Mouse (Mus musculus) layer of hippocampus, postnatal 10 days (tissue): ENCODE data around the gene Rapgef2. TPM values are rescaled to one million over a fixed set of nuclear protein-coding genes. Genes with fewer than 3 reads are reported as not detected.

ENCODE experiments used
- DNase-seq, 2 experiments: peaks; one replicate each; pipeline ENCODE4 v3.0.0; 2021; ENCODE audit warnings: low spot score in 2 of 2
- long read RNA-seq: library from polyadenylated mRNA; stranded (forward); transcript quantifications from one replicate; pipeline ENCODE4 v2.0.0, GENCODE M21; 2023
- total RNA-seq, 2 experiments: library from RNA; stranded (reverse); gene quantifications; 2 replicates each; pipeline ENCODE4 v1.2.3; 2021

The Rapgef2 gene
- total RNA-seq: 100 to 1,000 TPM in 1 of 2 experiments, 10 to 100 TPM in 1; 92.7 to 105 TPM
- long read RNA-seq, full-length matches to known transcripts: 2 of 13 reads
- long read RNA-seq, partial matches to known transcripts: 4 of 13 reads
- long read RNA-seq, other reads (novel, unspliced or antisense): 7 of 13 reads

GRCm38 (mm10) chr3:79286376-79287107, at the start of gene Rapgef2:
Gene Rapgef2, minus strand, starts transcription at chr3:79286517.
- peak; percentile 61 to 72 for DNase-seq

DNA sequence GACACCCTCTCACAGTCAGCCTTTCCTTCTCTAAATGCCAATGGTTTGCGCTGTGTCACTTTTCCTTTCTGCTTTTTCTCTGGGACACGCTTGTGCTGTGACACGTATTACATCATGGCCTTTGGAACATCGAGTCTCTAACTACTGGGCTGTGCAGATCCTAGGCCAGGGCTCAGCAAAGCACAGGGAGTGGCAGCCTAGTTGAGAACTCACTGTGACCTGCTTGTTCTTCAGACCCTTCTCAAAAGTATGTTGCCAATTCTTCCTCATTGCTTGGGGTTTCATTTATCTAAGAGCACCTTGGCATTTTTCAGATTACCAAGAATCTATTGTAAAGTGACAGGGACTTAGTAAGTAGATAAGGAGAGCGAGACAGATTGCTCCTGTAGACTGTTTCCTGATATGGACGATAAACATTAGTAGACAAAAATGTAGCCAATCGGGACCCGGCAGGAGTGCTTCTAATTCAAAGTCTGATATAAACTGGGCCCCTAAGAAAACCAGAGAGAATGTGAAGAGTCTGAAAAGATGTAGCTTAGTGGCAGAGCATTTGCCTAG, 47.4 kb upstream of the Rapgef2 start:
- no peak for DNase-seq

DNA sequence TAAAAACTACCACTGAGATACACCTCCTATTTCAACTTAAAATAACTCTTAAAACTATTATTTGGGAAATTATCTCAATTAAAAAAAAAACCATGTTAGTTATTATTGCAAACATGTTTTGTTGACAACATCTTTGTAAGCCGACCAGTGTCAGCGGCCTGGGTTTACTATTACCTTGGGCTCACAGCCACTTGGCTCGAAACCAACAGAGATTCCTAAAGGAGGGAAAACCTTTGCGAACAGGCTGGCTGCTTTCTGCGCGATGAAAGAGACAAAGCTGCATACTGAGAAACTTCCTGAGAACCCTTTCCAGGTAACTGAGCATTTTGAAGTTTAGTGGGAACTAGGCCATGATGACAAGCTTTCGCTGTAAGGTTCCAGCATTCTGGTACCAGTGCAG, 46.7 kb upstream of the Rapgef2 start:
- no peak for DNase-seq

DNA sequence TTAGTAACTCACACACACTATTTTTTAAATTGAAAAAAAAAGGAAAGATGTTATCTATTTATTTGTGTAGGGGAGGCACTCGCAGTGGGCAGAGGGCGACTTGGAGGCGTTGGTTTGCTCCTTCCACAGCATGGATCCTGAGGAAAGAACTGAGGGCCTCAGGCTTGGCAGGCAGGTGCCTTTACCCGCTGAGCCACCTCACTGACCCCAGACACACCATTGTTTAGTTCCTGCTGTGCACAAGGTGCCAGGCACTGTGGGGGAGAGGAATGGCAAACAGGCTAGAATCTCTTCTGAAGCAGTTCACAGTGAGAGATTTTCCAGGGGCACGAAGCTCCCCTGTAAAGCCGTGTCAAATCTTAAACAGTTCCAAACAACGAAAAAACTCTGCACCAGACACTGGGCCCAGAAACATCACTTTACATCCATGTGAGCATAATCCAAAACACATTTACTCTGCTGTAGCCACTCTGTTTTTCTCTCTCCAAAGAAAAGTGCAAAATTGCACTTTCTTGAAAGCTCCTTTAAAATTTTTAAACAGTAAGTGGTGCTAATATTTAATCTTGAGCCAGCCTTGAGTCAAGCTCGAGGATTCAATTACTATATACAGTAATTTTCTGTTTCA, 43.5 kb upstream of the Rapgef2 start:
- no peak for DNase-seq

- no peak for DNase-seq
Observed at GRCm38 (mm10) chr3:79324697-79325526, 38.6 kb upstream of the Rapgef2 start.

DNA sequence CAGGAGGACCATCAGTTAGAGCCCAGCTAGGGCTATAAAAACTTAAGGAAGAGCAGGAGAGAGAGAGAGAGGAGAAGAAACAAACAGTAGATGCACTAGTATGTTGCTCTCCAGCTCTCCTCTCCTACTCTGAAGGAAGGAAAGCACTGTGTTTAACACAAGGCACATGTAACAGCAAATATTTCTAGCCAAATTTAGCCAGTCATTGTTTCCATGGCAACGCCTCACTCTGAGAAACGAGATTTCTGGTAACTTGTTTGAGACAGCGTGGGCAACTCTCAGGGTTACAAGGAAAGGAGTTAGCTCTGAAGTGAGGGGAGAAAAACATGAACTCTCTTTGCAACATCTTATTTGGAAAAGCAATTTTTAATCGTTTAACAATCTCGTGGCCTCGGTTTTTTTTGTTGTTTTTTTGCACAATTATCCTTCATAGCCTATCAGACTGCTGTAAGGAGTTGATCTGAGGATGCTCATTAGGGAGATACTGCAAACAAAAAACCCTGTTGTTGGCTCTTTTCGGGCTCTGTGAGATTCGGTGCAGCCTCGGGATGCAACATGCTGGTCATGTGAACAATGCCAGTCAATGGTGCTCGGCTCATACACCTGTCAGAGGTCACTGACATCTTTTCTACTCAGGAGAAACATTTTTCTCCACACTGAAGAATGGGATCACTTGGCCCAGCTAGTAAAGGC, 27.8 kb upstream of the Rapgef2 start:
- DNase-seq: peak; percentile 32 to 41

DNA sequence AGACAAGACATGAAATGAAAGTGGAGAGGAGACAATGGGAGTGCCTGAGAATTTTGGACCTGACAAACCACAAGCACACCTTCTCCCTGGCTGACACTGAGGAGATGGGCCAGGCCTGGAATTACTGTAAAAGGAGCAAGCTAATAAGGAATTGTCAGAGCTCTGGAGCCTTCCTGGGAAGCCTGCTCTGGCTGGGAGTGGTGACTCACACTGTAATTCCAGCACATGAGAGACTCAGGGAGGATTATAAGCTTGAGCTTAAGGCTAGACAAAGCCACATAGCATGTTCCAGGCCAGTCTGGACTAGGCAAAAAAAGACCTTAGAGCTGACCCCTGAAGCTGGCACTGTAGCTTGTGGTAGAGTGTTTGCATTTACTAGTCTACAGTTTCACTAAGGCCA, 25.6 kb upstream of the Rapgef2 start:
- DNase-seq: no peak

- no peak for DNase-seq
Observed at GRCm38 (mm10) chr3:79310184-79310583, 23.9 kb upstream of the Rapgef2 start.

- DNase-seq: no peak
Observed at GRCm38 (mm10) chr3:79308605-79309004, 22.3 kb upstream of the Rapgef2 start.

DNA sequence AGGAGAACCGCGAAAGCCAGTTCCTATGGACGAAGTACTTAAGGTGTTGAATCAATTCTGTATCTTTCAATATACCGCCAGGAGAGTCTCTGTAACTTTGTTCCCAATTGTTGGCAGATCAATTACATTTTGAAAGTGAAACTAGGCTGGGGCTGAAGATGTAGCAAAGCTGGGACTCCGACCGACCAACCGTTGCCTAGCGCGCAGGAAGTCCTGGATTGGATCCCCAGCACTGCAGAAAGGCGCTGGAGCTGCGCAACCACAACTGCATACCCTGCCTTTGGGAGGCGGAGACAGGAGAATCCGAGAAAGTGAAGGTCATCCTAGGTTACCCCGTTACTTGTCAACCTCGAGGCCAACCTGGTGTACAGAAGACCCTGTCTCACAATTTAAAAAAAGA, 13.1 kb upstream of the Rapgef2 start:
- DNase-seq: no peak

DNA sequence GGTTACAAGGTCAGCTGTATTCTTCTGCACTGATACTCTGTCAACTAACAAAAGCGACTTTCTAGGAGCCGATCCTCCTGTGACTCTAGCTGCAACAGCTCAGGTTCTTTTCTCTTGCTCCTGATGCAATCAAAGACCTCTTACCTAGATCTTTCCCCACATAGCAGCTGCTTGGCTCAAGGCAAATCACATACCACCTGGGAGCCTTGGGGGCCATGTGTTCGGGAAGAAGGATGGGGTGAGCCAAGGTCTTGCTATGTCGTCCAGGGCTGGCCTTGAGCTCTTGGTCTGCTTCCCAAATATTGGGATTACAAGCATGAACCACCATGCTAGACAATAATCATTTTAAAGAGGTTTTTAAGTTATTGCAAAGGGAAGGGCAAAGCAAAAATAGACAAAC, 11.0 kb upstream of the Rapgef2 start:
- no peak for DNase-seq

GRCm38 (mm10) chr3:79296586-79296985, 10.3 kb upstream of the Rapgef2 start:
- no peak for DNase-seq

DNA sequence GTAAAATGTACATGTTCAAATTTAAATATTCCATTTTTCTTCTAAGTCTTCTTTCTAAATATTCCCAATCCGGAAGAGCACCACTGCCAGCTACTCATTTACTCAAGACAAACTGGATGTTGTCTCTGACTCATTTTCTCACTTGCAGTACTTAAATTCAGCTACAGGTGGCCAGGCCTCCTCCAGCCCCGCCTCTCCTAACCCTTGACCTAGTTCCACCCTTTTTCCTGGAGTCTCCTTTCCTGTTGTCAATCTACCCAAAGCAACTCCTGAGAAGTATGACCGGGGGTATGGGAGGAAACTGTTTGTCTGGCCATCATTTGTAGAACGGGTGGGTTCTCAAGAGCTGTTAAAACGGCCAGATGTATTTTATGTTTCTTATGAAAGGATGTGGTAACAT, 9.7 kb upstream of the Rapgef2 start:
- no peak for DNase-seq

- DNase-seq: no peak
Observed at GRCm38 (mm10) chr3:79294701-79295100, 8.4 kb upstream of the Rapgef2 start.

DNA sequence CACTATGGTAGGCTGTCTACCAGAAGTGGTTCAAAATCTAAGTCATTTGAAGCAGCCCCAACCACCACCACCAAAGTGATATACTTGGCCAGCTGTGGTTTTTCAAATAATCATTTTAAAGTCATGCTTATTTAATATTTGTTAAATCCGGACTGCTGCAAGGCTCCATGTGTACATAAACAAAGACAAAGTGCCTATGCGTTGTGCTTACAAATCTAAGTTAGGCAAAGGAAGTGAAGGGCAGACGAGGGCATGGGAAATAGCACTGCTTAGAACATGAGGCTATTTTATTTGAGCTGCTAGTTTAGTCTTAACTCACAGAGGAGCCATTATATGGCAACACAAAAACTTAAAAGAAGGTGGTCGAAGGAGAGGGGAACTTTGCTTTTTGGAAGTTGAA, 6.7 kb upstream of the Rapgef2 start:
- DNase-seq: no peak

- DNase-seq: no peak
Observed at GRCm38 (mm10) chr3:79289050-79289449, 2.7 kb upstream of the Rapgef2 start.

- no peak for DNase-seq
Observed at GRCm38 (mm10) chr3:79287699-79288458, 1.6 kb upstream of the Rapgef2 start.

GRCm38 (mm10) chr3:79287108-79287576, 825 bp upstream of the Rapgef2 start:
- DNase-seq: peak; percentile 90 to 94

DNA sequence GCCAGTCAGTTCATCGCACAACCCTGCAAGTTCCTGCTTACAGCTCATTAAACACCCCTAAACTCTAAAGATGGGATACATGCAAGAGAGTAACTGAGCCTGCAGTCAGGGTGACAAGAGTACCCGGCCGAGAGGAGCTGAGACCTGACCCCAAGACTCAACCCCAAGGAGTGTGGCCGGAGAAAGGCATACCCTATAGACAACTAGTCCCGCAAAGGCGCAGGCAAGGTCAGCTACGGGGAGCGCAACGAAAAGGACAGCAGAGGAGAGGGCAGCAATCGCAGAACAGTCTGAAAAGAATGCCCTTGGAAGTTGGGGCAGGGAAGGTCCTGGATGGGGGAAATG, 314 bp downstream of the Rapgef2 start:
- DNase-seq: peak in 1 of 2 experiments; percentile 25

DNA sequence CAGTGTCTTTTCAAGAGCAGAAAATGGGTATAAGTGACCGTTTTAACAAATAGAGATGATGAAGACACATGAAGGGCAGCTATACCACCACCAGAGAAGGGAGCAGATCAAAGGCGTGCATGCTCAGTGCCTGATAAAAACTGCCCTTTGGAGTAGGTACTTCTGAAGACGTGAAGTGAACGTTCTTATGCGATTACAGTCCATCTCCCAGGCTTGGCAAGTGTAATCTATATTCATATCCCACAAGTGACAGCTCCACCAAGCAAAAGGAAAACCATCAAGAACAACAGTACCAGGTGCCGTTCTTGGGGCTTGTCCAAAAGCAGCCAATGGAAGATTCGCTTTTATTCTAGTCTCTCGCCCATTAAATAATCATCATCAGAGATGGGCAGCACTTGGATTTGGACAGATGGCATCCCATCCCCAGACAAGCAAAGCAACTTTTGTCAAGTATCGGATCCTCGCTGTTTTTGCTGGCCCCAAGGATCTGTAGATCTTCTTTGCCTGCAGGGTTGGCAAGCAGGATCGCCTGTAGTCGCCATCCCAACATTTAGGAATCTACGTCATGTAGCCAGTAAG, 1.1 kb downstream of the Rapgef2 start:
- DNase-seq: peak in 1 of 2 experiments; percentile 16
